In genomic region chr7:115027685-115028084, GRCm38 (mm10) we compare ENCODE assay signal across 20 mouse cellular contexts.
DNase-seq lines count a peak whose midpoint lies in the region; ATAC-seq and TF ChIP-seq lines count a peak whose summit lies in the region.
"Had no signal": no experiment of that assay in that cellular context is flagged by ENCODE, and none has a peak within 500 bp of the region (broad histone marks: within the 10 kb centered on the region; RNA-seq: fewer than 3 reads in every experiment).

No protein-coding gene starts in this region.

- H3K9me3 ChIP-seq in lung, postnatal 0 days (ENCODE audit: low read length): no peaks in the 10 kb centered on the region
- H3K9me3 ChIP-seq: embryonic facial prominence, embryonic 10.5 days; forebrain, embryonic 15.5 days; hindbrain, embryonic 10.5 days; limb, embryonic 12.5 days had no signal

- WGBS in lung, postnatal 0 days: 48% methylated on average over 1 of the region's 1 CpGs

- no peaks in the 10 kb centered on the region for H3K27me3 ChIP-seq in lung, postnatal 0 days (replicated peaks; ENCODE audit: insufficient read depth, low read length)
- H3K27me3 ChIP-seq: forebrain, embryonic 15.5 days; limb, embryonic 12.5 days had no signal

- peak; percentile 7 for DNase-seq in adrenal gland, postnatal 10 days
- no peak for DNase-seq in adrenal gland, adult 18-20 months (ENCODE audit: low spot score in 2 of 2)
- DNase-seq in heart, adult 11 months: peak; percentile 80
- DNase-seq in heart, postnatal 10 days: no peak
- DNase-seq in lung, postnatal 36 days: peak; percentile 3
- DNase-seq in lung, postnatal 0 days (ENCODE audit: low spot score): no peak
- DNase-seq in embryo, embryonic 9.5 days (ENCODE audit: extremely low spot score): no peak
- DNase-seq: cerebellum, adult 8-10 months; gastrocnemius, postnatal 10 days; liver, postnatal 0 days had no signal

- intact Hi-C loops in heart, postnatal 10 days (cut with DNase I): no loop called here

- H3K4me3 ChIP-seq in lung, postnatal 0 days (ENCODE audit: low read depth, low read length): no peak overlapping the region
- H3K4me3 ChIP-seq: embryonic facial prominence, embryonic 10.5 days; forebrain, embryonic 15.5 days; hindbrain, embryonic 10.5 days; limb, embryonic 12.5 days had no signal

- no peak overlapping the region for H3K4me2 ChIP-seq in lung, postnatal 0 days (replicated peaks; ENCODE audit: low read depth, low read length)
- H3K4me2 ChIP-seq: forebrain, embryonic 15.5 days; heart, embryonic 11.5 days; limb, embryonic 12.5 days; liver, embryonic 11.5 days; midbrain, embryonic 11.5 days had no signal

- H3K9ac ChIP-seq in lung, postnatal 0 days (replicated peaks; ENCODE audit: low read depth): no peak overlapping the region
- H3K9ac ChIP-seq: forebrain, embryonic 15.5 days; limb, embryonic 12.5 days; liver, postnatal 0 days had no signal

- H3K4me1 ChIP-seq in lung, postnatal 0 days (ENCODE audit: insufficient read depth, low read depth, low read length): no peaks in the 10 kb centered on the region
- H3K4me1 ChIP-seq: embryonic facial prominence, embryonic 10.5 days; forebrain, embryonic 15.5 days; hindbrain, embryonic 10.5 days; limb, embryonic 12.5 days had no signal

- TF ChIP-seq EP300 in lung, postnatal 0 days (IDR thresholded peaks at IDR 0.05): no peak

- no peaks in the 10 kb centered on the region for H3K36me3 ChIP-seq in lung, postnatal 0 days (ENCODE audit: insufficient read depth, low read length)
- H3K36me3 ChIP-seq: embryonic facial prominence, embryonic 10.5 days; forebrain, embryonic 15.5 days; hindbrain, embryonic 10.5 days; limb, embryonic 12.5 days had no signal

- TF ChIP-seq CTCF in lung, postnatal 0 days (IDR thresholded peaks at IDR 0.05): no peak

- H3K27ac ChIP-seq in lung, postnatal 0 days (ENCODE audit: low read length): no peak overlapping the region
- H3K27ac ChIP-seq: embryonic facial prominence, embryonic 10.5 days; forebrain, embryonic 15.5 days; hindbrain, embryonic 10.5 days; limb, embryonic 12.5 days; macrophage had no signal

- ATAC-seq in lung, postnatal 0 days: no peak
- ATAC-seq in megakaryocyte progenitor cell, adult 5-6 weeks (replicated peaks; ENCODE audit: poor library complexity): peak; percentile 51; the same call in 1 of the 2 replicates
- ATAC-seq: forebrain, embryonic 15.5 days; intestine, postnatal 0 days; liver, postnatal 0 days had no signal

Comparison
In these comparisons a context has a peak if more than half of its experiments do, and no peak if none do; other contexts are left out.
1. DNase-seq: peak in adrenal gland, postnatal 10 days (single experiment), heart, adult 11 months (single experiment) and lung, postnatal 36 days (single experiment); none in adrenal gland, adult 18-20 months (0 of 2), heart, postnatal 10 days (0 of 2), lung, postnatal 0 days (single experiment) and embryo, embryonic 9.5 days (single experiment).